Mouse (Mus musculus): ENCODE measurements around the gene Slc34a1. TPM values are rescaled to one million over a fixed set of nuclear protein-coding genes. Genes with fewer than 3 reads are reported as not detected.

The Slc34a1 gene
- polyA plus RNA-seq, 1 experiment from 2014 or later = 0.06 TPM

GRCm38 (mm10) chr13:55378907-55379580 lies 18.9 kb upstream of the Slc34a1 start:
- H3K27me3 ChIP-seq (replicated peaks) = peaks cover 37% of the 10 kb centered on the region
- no peaks in the 10 kb centered on the region for H3K36me3 ChIP-seq
- no peak overlapping the region for H3K27ac ChIP-seq
- no peak overlapping the region for H3K9ac ChIP-seq
- peak; percentile 45 for ATAC-seq (ENCODE audit: insufficient read depth, low FRiP score, low read depth)
- no peaks in the 10 kb centered on the region for H3K9me3 ChIP-seq
- H3K4me1 ChIP-seq = peaks cover 6% of the 10 kb centered on the region; the same call in 1 of the 2 replicates
- 24% methylated on average over 32 of the region's 32 CpGs for WGBS
- H3K4me2 ChIP-seq = peak overlapping the region; percentile 34
- no peak overlapping the region for H3K4me3 ChIP-seq (replicated peaks)

- Histone ChIP-seq H3K4me3 (replicated peaks) (no peak overlapping the region), H3K27ac (no peak overlapping the region), H3K36me3 (no peaks in the 10 kb centered on the region), H3K4me2 (no peak overlapping the region), H3K9me3 (no peaks in the 10 kb centered on the region), H3K9ac (no peak overlapping the region), H3K4me1 (peaks cover 6% of the 10 kb centered on the region; the same call in 1 of the 2 replicates), H3K27me3 (replicated peaks) (peaks cover 37% of the 10 kb centered on the region)
- 80% methylated on average over 4 of the region's 4 CpGs for WGBS
- no peak for ATAC-seq (ENCODE audit: insufficient read depth, low FRiP score, low read depth)
Observed at GRCm38 (mm10) chr13:55381790-55382189, 16.2 kb upstream of the Slc34a1 start.

GRCm38 (mm10) chr13:55390644-55391043 lies 7.3 kb upstream of the Slc34a1 start:
- Histone ChIP-seq H3K4me1 (no peaks in the 10 kb centered on the region), H3K4me3 (replicated peaks) (no peak overlapping the region), H3K9me3 (no peaks in the 10 kb centered on the region), H3K36me3 (no peaks in the 10 kb centered on the region), H3K4me2 (no peak overlapping the region), H3K27me3 (replicated peaks) (no peaks in the 10 kb centered on the region), H3K9ac (no peak overlapping the region), H3K27ac (no peak overlapping the region)
- WGBS = 78% methylated on average over 3 of the region's 3 CpGs
- no peak for ATAC-seq (ENCODE audit: insufficient read depth, low FRiP score, low read depth)

DNA sequence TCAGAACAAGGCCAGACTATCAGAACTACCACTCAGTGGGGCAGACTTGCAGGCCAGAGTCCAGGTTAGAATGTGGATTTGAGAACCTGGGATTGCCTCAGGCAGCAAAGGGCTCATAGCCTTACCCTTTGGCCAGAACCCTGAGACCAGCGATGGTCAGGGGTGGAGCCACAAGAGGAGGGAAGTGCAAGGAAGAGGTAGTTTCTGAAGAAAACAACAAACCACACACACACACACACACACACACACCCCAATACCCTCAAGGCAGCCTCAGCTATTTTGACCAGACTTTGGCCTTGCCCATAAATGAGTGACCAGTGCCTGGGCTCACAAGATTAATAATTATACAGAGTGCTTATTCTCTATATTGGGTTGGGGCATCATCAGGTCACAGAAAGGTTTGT lies 6.4 kb upstream of the Slc34a1 start:
- H3K27ac ChIP-seq = no peak overlapping the region
- H3K27me3 ChIP-seq (replicated peaks) = no peaks in the 10 kb centered on the region
- WGBS = 73% methylated on average over 1 of the region's 1 CpGs

GRCm38 (mm10) chr13:55392933-55393332 lies 5.1 kb upstream of the Slc34a1 start:
- H3K9ac ChIP-seq = no peak overlapping the region
- 71% methylated on average over 4 of the region's 4 CpGs for WGBS
- no peaks in the 10 kb centered on the region for H3K27me3 ChIP-seq (replicated peaks)
- no peak overlapping the region for H3K27ac ChIP-seq
- ATAC-seq (ENCODE audit: insufficient read depth, low FRiP score, low read depth) = no peak
- H3K4me3 ChIP-seq (replicated peaks) = no peak overlapping the region
- no peaks in the 10 kb centered on the region for H3K36me3 ChIP-seq
- no peaks in the 10 kb centered on the region for H3K4me1 ChIP-seq
- no peak overlapping the region for H3K4me2 ChIP-seq
- no peaks in the 10 kb centered on the region for H3K9me3 ChIP-seq

More for the DNA sequence above, 6.4 kb upstream of the Slc34a1 start:
- no peaks in the 10 kb centered on the region for H3K9me3 ChIP-seq
- no peaks in the 10 kb centered on the region for H3K36me3 ChIP-seq
- ATAC-seq (ENCODE audit: insufficient read depth, low FRiP score, low read depth) = no peak
- no peak overlapping the region for H3K4me3 ChIP-seq (replicated peaks)
- H3K9ac ChIP-seq = no peak overlapping the region
- no peak overlapping the region for H3K4me2 ChIP-seq
- no peaks in the 10 kb centered on the region for H3K4me1 ChIP-seq

GRCm38 (mm10) chr13:55399300-55400038 lies 1.5 kb downstream of the Slc34a1 start:
- H3K9me3 ChIP-seq = no peaks in the 10 kb centered on the region
- no peaks in the 10 kb centered on the region for H3K36me3 ChIP-seq
- 0 out of 2 replicates have a peak, but pooled peaks cover 3% of the 10 kb centered on the region for H3K27me3 ChIP-seq (replicated peaks)
- H3K9ac ChIP-seq = no peak overlapping the region
- H3K4me2 ChIP-seq = no peak overlapping the region
- peak overlapping the region; percentile 57; the same call in 1 of the 2 replicates for H3K27ac ChIP-seq
- peak; percentile 25; the same call in 1 of the 2 replicates for ATAC-seq (ENCODE audit: insufficient read depth, low FRiP score, low read depth)
- H3K4me1 ChIP-seq = no peaks in the 10 kb centered on the region
- H3K4me3 ChIP-seq (replicated peaks) = no peak overlapping the region
- WGBS = 59% methylated on average over 5 of the region's 5 CpGs

DNA sequence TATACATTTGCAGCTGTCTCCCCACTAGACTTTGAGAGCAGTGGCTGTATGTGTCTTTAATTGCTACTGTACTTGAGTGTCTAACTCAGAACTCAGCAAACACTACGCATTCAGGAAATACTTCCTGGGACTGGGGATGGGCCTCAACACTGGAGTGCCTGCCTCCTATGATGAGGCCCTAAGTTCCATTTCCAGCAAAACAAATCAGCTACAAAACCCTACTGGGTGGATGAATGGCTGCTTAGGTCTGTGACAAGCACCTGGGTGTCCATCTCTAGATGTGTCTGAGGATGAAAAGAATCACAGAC lies 2.0 kb downstream of the Slc34a1 start:
- no peak for ATAC-seq (ENCODE audit: insufficient read depth, low FRiP score, low read depth)
- Histone ChIP-seq H3K36me3 (no peaks in the 10 kb centered on the region), H3K27ac (peak overlapping the region; percentile 46; the same call in 1 of the 2 replicates), H3K4me3 (replicated peaks) (no peak overlapping the region), H3K4me2 (no peak overlapping the region), H3K9me3 (no peaks in the 10 kb centered on the region), H3K9ac (no peak overlapping the region), H3K27me3 (replicated peaks) (0 out of 2 replicates have a peak, but pooled peaks cover 3% of the 10 kb centered on the region), H3K4me1 (no peaks in the 10 kb centered on the region)
- WGBS = 76% methylated on average over 1 of the region's 1 CpGs

DNA sequence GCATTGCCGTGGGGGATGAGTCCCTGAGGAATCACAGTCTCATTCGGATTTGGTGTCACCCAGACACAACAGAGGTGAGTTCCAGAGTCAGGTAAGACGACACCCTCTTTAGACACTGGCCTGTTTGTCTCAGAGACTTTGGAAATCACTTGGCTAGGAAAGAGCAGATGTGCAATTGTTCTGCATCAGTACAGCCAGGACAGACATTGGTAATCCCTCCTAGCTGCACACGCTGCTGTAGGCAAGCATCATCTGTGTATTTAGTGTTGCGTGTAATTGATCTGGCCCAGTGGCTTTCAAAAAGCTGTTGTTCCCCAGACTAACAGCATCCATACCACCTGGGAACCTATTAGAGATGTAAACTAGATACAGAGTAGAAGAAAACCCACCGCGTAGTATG lies 5.3 kb downstream of the Slc34a1 start:
- Histone ChIP-seq H3K9me3 (no peaks in the 10 kb centered on the region), H3K36me3 (no peaks in the 10 kb centered on the region), H3K4me1 (0 out of 2 replicates have a peak, but pooled peaks cover 4% of the 10 kb centered on the region), H3K27me3 (replicated peaks) (0 out of 2 replicates have a peak, but pooled peaks cover 3% of the 10 kb centered on the region), H3K4me3 (replicated peaks) (no peak overlapping the region), H3K27ac (no peak overlapping the region), H3K4me2 (no peak overlapping the region), H3K9ac (no peak overlapping the region)
- 73% methylated on average over 7 of the region's 7 CpGs for WGBS
- ATAC-seq (ENCODE audit: insufficient read depth, low FRiP score, low read depth) = no peak

DNA sequence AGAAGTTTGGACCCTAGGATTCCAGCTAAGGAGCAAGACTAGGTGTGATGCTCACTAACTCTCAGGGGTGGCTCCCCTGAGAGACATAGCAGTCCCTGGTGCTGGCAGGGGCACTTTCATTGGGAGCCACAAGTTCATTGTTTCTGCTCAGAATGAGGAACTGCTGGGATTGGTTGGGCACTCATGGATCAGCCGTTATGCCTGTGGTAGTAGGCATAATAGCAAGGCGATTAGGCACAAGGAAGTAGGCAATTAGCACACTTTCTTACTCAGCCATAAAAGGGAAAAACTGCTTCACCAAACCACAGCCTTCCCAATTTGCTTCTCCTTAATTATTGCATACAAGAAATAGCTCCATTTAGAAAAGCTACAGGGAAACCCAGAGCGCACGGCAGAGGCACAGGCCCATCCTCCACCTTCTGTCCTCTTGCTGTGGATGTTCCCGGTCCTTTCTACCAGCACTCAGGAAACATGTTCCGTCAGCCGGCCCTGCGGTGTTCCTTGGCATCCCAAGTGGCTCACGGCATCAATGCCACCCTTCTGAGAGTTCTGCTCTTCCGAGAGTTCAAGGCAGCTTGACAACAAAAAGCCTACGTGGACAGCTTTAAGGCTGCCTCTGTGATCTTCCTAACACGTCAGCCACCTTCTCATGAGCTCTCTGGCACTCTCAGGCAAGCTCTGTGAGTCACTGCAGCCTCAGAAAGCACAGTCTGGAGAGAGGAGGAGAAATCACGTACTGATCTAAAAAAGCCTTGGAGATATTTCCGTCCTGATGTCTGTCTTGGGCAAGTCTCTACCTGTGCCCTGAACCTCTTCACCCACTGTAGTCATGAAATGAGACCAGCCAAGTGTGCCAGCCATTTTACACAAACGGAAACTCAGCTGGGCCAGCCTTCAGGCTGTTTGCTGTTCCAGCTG lies 6.2 kb downstream of the Slc34a1 start:
- no peaks in the 10 kb centered on the region for H3K9me3 ChIP-seq
- H3K4me1 ChIP-seq = 0 out of 2 replicates have a peak, but pooled peaks cover 4% of the 10 kb centered on the region
- H3K4me2 ChIP-seq = no peak overlapping the region
- no peak overlapping the region for H3K9ac ChIP-seq
- H3K27me3 ChIP-seq (replicated peaks) = peaks cover 3% of the 10 kb centered on the region; the same call in 1 of the 2 replicates
- ATAC-seq (ENCODE audit: insufficient read depth, low FRiP score, low read depth) = no peak
- 72% methylated on average over 15 of the region's 15 CpGs for WGBS
- H3K27ac ChIP-seq = peak overlapping the region; percentile 83
- H3K4me3 ChIP-seq (replicated peaks) = no peak overlapping the region
- no peaks in the 10 kb centered on the region for H3K36me3 ChIP-seq

- Histone ChIP-seq H3K4me1 (0 out of 2 replicates have a peak, but pooled peaks cover 4% of the 10 kb centered on the region), H3K9me3 (no peaks in the 10 kb centered on the region), H3K9ac (no peak overlapping the region), H3K27me3 (replicated peaks) (peaks cover 3% of the 10 kb centered on the region; the same call in 1 of the 2 replicates), H3K4me2 (peak overlapping the region; percentile 34), H3K36me3 (no peaks in the 10 kb centered on the region), H3K4me3 (replicated peaks) (no peak overlapping the region), H3K27ac (no peak overlapping the region; the same call in 1 of the 2 replicates)
- WGBS = 12% methylated on average over 11 of the region's 11 CpGs
- peak; percentile 45; the same call in 1 of the 2 replicates for ATAC-seq (ENCODE audit: insufficient read depth, low FRiP score, low read depth)
Observed at GRCm38 (mm10) chr13:55404853-55405782, 7.1 kb downstream of the Slc34a1 start.
